In the genomic region with DNA sequence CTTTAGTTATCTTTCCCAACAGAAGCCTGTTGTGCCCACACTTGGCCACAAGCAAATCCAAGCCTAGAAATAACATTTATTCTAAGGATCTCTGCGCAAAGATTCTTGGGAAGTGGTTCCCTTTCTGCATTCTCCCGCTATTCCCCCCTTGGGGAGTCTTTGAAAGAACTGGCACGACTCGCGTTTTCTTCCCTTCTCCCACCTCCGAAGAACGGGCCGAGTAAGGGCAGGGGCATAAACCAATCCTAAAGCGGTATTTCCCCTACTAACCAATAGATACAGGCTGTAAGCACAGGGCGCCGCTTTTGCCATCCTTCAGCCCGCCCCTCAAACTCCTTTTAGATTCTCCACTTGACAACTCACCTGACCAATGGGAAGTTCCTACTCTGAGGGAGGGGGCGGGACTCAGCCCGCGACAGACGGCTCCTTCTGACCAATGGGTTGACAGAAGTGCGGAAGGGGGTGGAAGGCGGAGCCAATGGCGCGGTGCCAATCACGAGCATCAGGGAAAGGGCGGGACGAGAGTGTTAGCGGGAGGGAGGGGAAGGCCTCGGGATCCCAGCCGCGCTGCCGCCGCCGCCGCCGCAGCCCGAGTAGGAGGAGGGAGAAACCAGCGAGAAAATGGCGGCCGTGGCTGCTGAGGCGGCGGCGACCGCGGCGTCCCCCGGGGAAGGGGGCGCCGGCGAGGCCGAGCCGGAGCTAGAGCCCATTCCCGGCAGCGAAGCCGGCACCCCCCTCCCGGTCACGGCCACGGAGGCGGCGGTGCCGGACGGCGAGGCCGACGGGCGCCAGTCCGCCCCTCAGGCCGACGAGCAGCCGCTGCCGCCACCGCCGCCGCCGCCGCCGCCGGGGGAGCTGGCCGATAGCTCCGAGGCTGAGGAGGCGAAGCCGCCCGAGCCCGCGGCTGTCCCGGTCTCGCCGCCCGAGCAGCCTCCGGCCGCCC, we compare ENCODE assay signal across 8 mouse cellular contexts. TPM values are rescaled to one million over a fixed set of nuclear protein-coding genes. Genes with fewer than 3 reads are reported as not detected.
DNase-seq lines count a peak whose midpoint lies in the region; ATAC-seq and TF ChIP-seq lines count a peak whose summit lies in the region.

Gene Pwwp2a, plus strand, starts transcription at position 527 of the 943 bp plus-strand sequence.

- peak within 1 kb of the TSS; percentile 97 for H3K27ac ChIP-seq in forebrain, embryonic 12.5 days
- H3K27ac ChIP-seq in heart, postnatal 0 days (ENCODE audit: low read depth): peak within 1 kb of the TSS; percentile 98
- H3K27ac ChIP-seq in liver, embryonic 16.5 days (ENCODE audit: low read length): peak within 1 kb of the TSS; percentile 85
- peak within 1 kb of the TSS; percentile 98 for H3K27ac ChIP-seq in neural tube, embryonic 13.5 days (replicated peaks)
- peak within 1 kb of the TSS; percentile 81 for H3K27ac ChIP-seq in testis, adult 2 months (ENCODE audit: control insufficient read depth, insufficient read depth, low read depth, low read length)

- no peaks in the 10 kb centered on the region for H3K27me3 ChIP-seq in E14TG2a.4 (ENCODE audit: insufficient read depth, low read length)
- no peaks in the 10 kb centered on the region for H3K27me3 ChIP-seq in forebrain, embryonic 12.5 days
- H3K27me3 ChIP-seq in heart, postnatal 0 days (ENCODE audit: control insufficient read depth, insufficient read depth, low read length): no peaks in the 10 kb centered on the region
- H3K27me3 ChIP-seq in liver, embryonic 16.5 days (ENCODE audit: control insufficient read depth, insufficient read depth, low read depth, low read length): no peaks in the 10 kb centered on the region
- no peaks in the 10 kb centered on the region for H3K27me3 ChIP-seq in neural tube, embryonic 13.5 days
- no peaks in the 10 kb centered on the region for H3K27me3 ChIP-seq in testis, adult 2 months (ENCODE audit: control insufficient read depth, insufficient read depth, low read length)

- DNase-seq in c-Kit-positive CD71-positive TER-119-positive erythroid progenitor cells, embryonic 14.5 days (ENCODE audit: low spot score): peak; percentile 99
- DNase-seq in heart, postnatal 0 days (ENCODE audit: low spot score): peak; percentile 99
- peak; percentile 99 for DNase-seq in kidney, postnatal 4 days

- WGBS in forebrain, embryonic 12.5 days: 1% methylated on average over 61 of the region's 87 CpGs
- WGBS in heart, postnatal 0 days: under 1% methylated on average over 58 of the region's 87 CpGs
- under 1% methylated on average over 80 of the region's 87 CpGs for WGBS in liver, embryonic 16.5 days (ENCODE audit: insufficient replicate concordance)
- WGBS in neural tube, embryonic 13.5 days: under 1% methylated on average over 66 of the region's 87 CpGs

- TF ChIP-seq CTCF in E14TG2a.4 (conservative IDR thresholded peaks at IDR 0.05; ENCODE audit: low read length): no peak
- TF ChIP-seq CTCF in heart, postnatal 0 days (IDR thresholded peaks at IDR 0.05; ENCODE audit: low read depth): no peak
- no peak for TF ChIP-seq CTCF in testis, adult 2 months (IDR thresholded peaks at IDR 0.05; ENCODE audit: control insufficient read depth, insufficient read depth, insufficient replicate concordance, low read depth, low read length)

- peaks cover 33% of the 10 kb centered on the region for H3K36me3 ChIP-seq in E14TG2a.4 (ENCODE audit: insufficient read depth, low read length)
- peaks cover 6% of the 10 kb centered on the region; the same call in 1 of the 2 replicates for H3K36me3 ChIP-seq in forebrain, embryonic 12.5 days (replicated peaks)
- H3K36me3 ChIP-seq in heart, postnatal 0 days (replicated peaks; ENCODE audit: control insufficient read depth, insufficient read depth, low read length): peaks cover 4% of the 10 kb centered on the region
- H3K36me3 ChIP-seq in liver, embryonic 16.5 days (ENCODE audit: control insufficient read depth, insufficient read depth): no peaks in the 10 kb centered on the region; the same call in 1 of the 2 replicates
- peaks cover 4% of the 10 kb centered on the region; the same call in 1 of the 2 replicates for H3K36me3 ChIP-seq in neural tube, embryonic 13.5 days
- no peaks in the 10 kb centered on the region; the same call in 1 of the 2 replicates for H3K36me3 ChIP-seq in testis, adult 2 months (ENCODE audit: control insufficient read depth, insufficient read depth, low read length)

- TF ChIP-seq EP300 in heart, postnatal 0 days (IDR thresholded peaks at IDR 0.05; ENCODE audit: low read depth): peak; percentile 63

- peak within 1 kb of the TSS; percentile 97 for H3K9ac ChIP-seq in forebrain, embryonic 12.5 days
- H3K9ac ChIP-seq in heart, postnatal 0 days (replicated peaks; ENCODE audit: low read depth, low read length): peak within 1 kb of the TSS; percentile 99
- H3K9ac ChIP-seq in liver, embryonic 16.5 days (ENCODE audit: low read depth, low read length): peak within 1 kb of the TSS; percentile 95
- H3K9ac ChIP-seq in neural tube, embryonic 13.5 days: peak within 1 kb of the TSS; percentile 98

- ATAC-seq in forebrain, embryonic 12.5 days (ENCODE audit: low FRiP score): peak; percentile 99
- peak; percentile 99 for ATAC-seq in heart, postnatal 0 days (ENCODE audit: insufficient read depth, low read depth)
- peak; percentile 97 for ATAC-seq in liver, embryonic 16.5 days (ENCODE audit: low read depth)
- peak; percentile 98 for ATAC-seq in neural tube, embryonic 13.5 days (ENCODE audit: low read depth)

- H3K4me3 ChIP-seq in E14TG2a.4 (replicated peaks; ENCODE audit: low read length): peak within 1 kb of the TSS; percentile 88
- peak within 1 kb of the TSS; percentile 94 for H3K4me3 ChIP-seq in forebrain, embryonic 12.5 days (replicated peaks)
- peak within 1 kb of the TSS; percentile 98 for H3K4me3 ChIP-seq in heart, postnatal 0 days (ENCODE audit: low read depth, low read length)
- peak within 1 kb of the TSS; percentile 90 for H3K4me3 ChIP-seq in liver, embryonic 16.5 days (ENCODE audit: low read depth, low read length)
- H3K4me3 ChIP-seq in neural tube, embryonic 13.5 days: peak within 1 kb of the TSS; percentile 90
- H3K4me3 ChIP-seq in testis, adult 2 months (ENCODE audit: control insufficient read depth, low read depth, low read length): peak within 1 kb of the TSS; percentile 88

- TF ChIP-seq POLR2A in testis, adult 2 months (IDR thresholded peaks at IDR 0.05; ENCODE audit: control insufficient read depth, low read depth, low read length): peak; percentile 80

- H3K9me3 ChIP-seq in E14TG2a.4 (ENCODE audit: low read length): peaks cover 7% of the 10 kb centered on the region; the same call in 1 of the 2 replicates
- no peaks in the 10 kb centered on the region for H3K9me3 ChIP-seq in forebrain, embryonic 12.5 days
- H3K9me3 ChIP-seq in heart, postnatal 0 days (replicated peaks; ENCODE audit: control insufficient read depth, low read length): no peaks in the 10 kb centered on the region
- no peaks in the 10 kb centered on the region for H3K9me3 ChIP-seq in liver, embryonic 16.5 days (replicated peaks; ENCODE audit: control insufficient read depth, low read length)
- H3K9me3 ChIP-seq in neural tube, embryonic 13.5 days: no peaks in the 10 kb centered on the region

- peak within 1 kb of the TSS; percentile 77 for H3K4me2 ChIP-seq in forebrain, embryonic 12.5 days
- peak within 1 kb of the TSS; percentile 92 for H3K4me2 ChIP-seq in heart, postnatal 0 days (ENCODE audit: low read depth, low read length)
- H3K4me2 ChIP-seq in liver, embryonic 16.5 days (ENCODE audit: low read depth, low read length): peak within 1 kb of the TSS; percentile 95
- peak within 1 kb of the TSS; percentile 71 for H3K4me2 ChIP-seq in neural tube, embryonic 13.5 days

- peaks cover 42% of the 10 kb centered on the region for H3K4me1 ChIP-seq in E14TG2a.4 (replicated peaks; ENCODE audit: low read depth, low read length)
- H3K4me1 ChIP-seq in forebrain, embryonic 12.5 days: peaks cover 23% of the 10 kb centered on the region
- H3K4me1 ChIP-seq in heart, postnatal 0 days (ENCODE audit: control insufficient read depth, insufficient read depth): peaks cover 11% of the 10 kb centered on the region
- peaks cover 6% of the 10 kb centered on the region for H3K4me1 ChIP-seq in liver, embryonic 16.5 days (ENCODE audit: control insufficient read depth, low read depth, low read length)
- H3K4me1 ChIP-seq in neural tube, embryonic 13.5 days (replicated peaks): peaks cover 38% of the 10 kb centered on the region
- H3K4me1 ChIP-seq in testis, adult 2 months (ENCODE audit: control insufficient read depth, insufficient read depth, low read length): no peaks in the 10 kb centered on the region; the same call in 1 of the 2 replicates

RNA-seq across cellular contexts. Expression of gene Pwwp2a, which starts in this region (rescaled TPM):
- 44.9 and 48.4 TPM in 2 replicates for polyA plus RNA-seq in forebrain, embryonic 12.5 days (2016; fragmentation: Nextera tagmentation; extraction: Ambion mirVana)
- 16.0 and 16.9 TPM in 2 replicates for total RNA-seq in heart, postnatal 0 days (2014; rRNA removed; ENCODE audit: low replicate concordance)
- polyA plus RNA-seq in heart, postnatal 0 days (2015; fragmentation: Nextera tagmentation; extraction: Ambion mirVana): 11.9 and 12.4 TPM in 2 replicates
- polyA plus RNA-seq in liver, embryonic 16.5 days (2015; fragmentation: Nextera tagmentation; extraction: Ambion mirVana): 4.3 and 4.6 TPM in 2 replicates
- 35.1 and 38.8 TPM in 2 replicates for polyA plus RNA-seq in neural tube, embryonic 13.5 days (2015; fragmentation: Nextera tagmentation; extraction: Ambion mirVana)
- polyA plus RNA-seq in testis, adult 2 months (2012; rRNA removed): 9.2 and 10.3 TPM in 2 replicates

Comparison
In these comparisons a context has a peak if more than half of its experiments do, and no peak if none do; other contexts are left out.
1. Peak in every context shown above with its lines: DNase-seq, ATAC-seq, H3K4me3 ChIP-seq and H3K27ac ChIP-seq.